Mouse (Mus musculus): ENCODE measurements around the gene Cntd1. TPM values are rescaled to one million over a fixed set of nuclear protein-coding genes. Genes with fewer than 3 reads are reported as not detected.
"Not testable (repeated sequence)": the region's sequence is repeated elsewhere in the genome, so short reads cannot be mapped to it uniquely, and the experiment has no call there.

Cntd1 gene
- polyA plus RNA-seq, 1 experiment from 2014 or later = 0.85 TPM

GRCm38 (mm10) chr11:101316501-101316917 lies 37.7 kb downstream of the Cntd1 start:
- DNase-seq = peak; percentile 65
- Histone ChIP-seq H3K27me3 (no peaks in the 10 kb centered on the region), H3K27ac (peak overlapping the region; percentile 96), H3K9ac (peak overlapping the region; percentile 99), H3K4me3 (replicated peaks) (peak overlapping the region; percentile 98), H3K4me1 (replicated peaks) (peaks cover 52% of the 10 kb centered on the region), H3K9me3 (replicated peaks) (no peaks in the 10 kb centered on the region), H3K4me2 (peak overlapping the region; percentile 72), H3K36me3 (peaks cover 41% of the 10 kb centered on the region)
- under 1% methylated on average over 17 of the region's 17 CpGs for WGBS (ENCODE audit: insufficient replicate concordance)
- peak; percentile 62 for ATAC-seq (ENCODE audit: low read depth)

GRCm38 (mm10) chr11:101323609-101324008 lies 44.8 kb downstream of the Cntd1 start:
- Histone ChIP-seq H3K4me1 (replicated peaks) (peaks cover 10% of the 10 kb centered on the region), H3K27me3 (no peaks in the 10 kb centered on the region), H3K4me2 (no peak overlapping the region), H3K9ac (no peak overlapping the region), H3K36me3 (peaks cover 88% of the 10 kb centered on the region), H3K27ac (no peak overlapping the region), H3K9me3 (replicated peaks) (no peaks in the 10 kb centered on the region), H3K4me3 (replicated peaks) (no peak overlapping the region)
- DNase-seq = peak; percentile 48
- ATAC-seq (ENCODE audit: low read depth) = peak; percentile 30; the same call in 1 of the 2 replicates
- 49% methylated on average over 4 of the region's 4 CpGs for WGBS (ENCODE audit: insufficient replicate concordance)

GRCm38 (mm10) chr11:101324763-101325162 lies 46.0 kb downstream of the Cntd1 start, which contains the start of gene Aoc2:
Gene Aoc2, plus strand, starts transcription at chr11:101325063.
- Histone ChIP-seq H3K36me3 (peaks cover 82% of the 10 kb centered on the region), H3K4me1 (replicated peaks) (no peaks in the 10 kb centered on the region), H3K9me3 (replicated peaks) (no peaks in the 10 kb centered on the region), H3K27me3 (no peaks in the 10 kb centered on the region), H3K4me3 (replicated peaks) (no peak within 1 kb of the TSS), H3K27ac (no peak within 1 kb of the TSS), H3K4me2 (no peak within 1 kb of the TSS), H3K9ac (no peak within 1 kb of the TSS)
- ATAC-seq (ENCODE audit: low read depth) = no peak
- no peak for DNase-seq
- 82% methylated on average over 5 of the region's 5 CpGs for WGBS (ENCODE audit: insufficient replicate concordance)

- not testable (repeated sequence) for H3K9ac ChIP-seq; H3K4me3 ChIP-seq (replicated peaks); H3K4me2 ChIP-seq; H3K27me3 ChIP-seq; DNase-seq; H3K9me3 ChIP-seq (replicated peaks); H3K4me1 ChIP-seq (replicated peaks); H3K27ac ChIP-seq
- WGBS (ENCODE audit: insufficient replicate concordance) = 86% methylated on average over 11 of the region's 11 CpGs
- 0 out of 2 replicates have a peak, but pooled peaks have one; percentile 11 for ATAC-seq (ENCODE audit: low read depth)
- peaks cover 78% of the 10 kb centered on the region for H3K36me3 ChIP-seq
Measured at GRCm38 (mm10) chr11:101325201-101325600, 46.4 kb downstream of the Cntd1 start.

GRCm38 (mm10) chr11:101326147-101326546 lies 47.3 kb downstream of the Cntd1 start:
- H3K27me3 ChIP-seq = no peaks in the 10 kb centered on the region
- H3K4me1 ChIP-seq (replicated peaks) = no peaks in the 10 kb centered on the region
- H3K27ac ChIP-seq = no peak overlapping the region
- no peak for ATAC-seq (ENCODE audit: low read depth)
- H3K4me2 ChIP-seq = no peak overlapping the region
- no peak overlapping the region for H3K4me3 ChIP-seq (replicated peaks)
- H3K9ac ChIP-seq = no peak overlapping the region
- H3K36me3 ChIP-seq = peaks cover 68% of the 10 kb centered on the region
- 81% methylated on average over 11 of the region's 11 CpGs for WGBS (ENCODE audit: insufficient replicate concordance)
- DNase-seq = no peak
- no peaks in the 10 kb centered on the region for H3K9me3 ChIP-seq (replicated peaks)

GRCm38 (mm10) chr11:101327311-101327710 lies 48.5 kb downstream of the Cntd1 start:
- no peak for ATAC-seq (ENCODE audit: low read depth)
- no peak overlapping the region for H3K4me2 ChIP-seq

DNA sequence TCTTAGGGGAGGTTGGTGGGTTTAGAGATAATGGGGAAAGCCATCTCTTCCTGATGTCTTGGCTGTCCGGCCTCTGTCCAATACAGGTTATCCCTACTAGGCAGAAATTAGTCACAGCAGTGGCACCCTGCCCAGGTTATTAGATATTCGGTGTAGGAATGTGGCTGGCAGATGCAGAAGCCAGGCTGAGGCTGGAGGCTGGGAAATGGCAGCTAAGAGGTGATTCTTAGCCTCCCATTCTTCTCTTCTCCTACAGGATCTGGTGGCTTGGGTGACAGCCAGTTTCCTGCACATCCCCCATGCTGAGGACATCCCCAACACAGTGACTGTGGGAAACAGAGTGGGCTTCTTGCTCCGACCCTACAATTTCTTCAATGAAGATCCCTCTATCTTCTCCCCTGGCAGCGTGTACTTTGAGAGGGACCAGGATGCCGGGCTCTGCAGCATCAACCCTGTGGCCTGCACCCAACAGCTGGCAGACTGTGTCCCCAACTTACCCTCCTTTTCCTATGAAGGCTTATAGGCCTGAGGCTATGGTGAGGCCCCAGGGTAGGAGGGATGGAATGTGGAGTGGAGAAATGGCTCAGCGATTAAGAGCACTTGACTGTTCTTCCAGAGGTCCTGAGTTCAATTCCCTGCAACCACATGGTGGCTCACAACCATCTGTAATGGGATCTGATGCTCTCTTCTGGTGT lies 50.3 kb downstream of the Cntd1 start:
- WGBS (ENCODE audit: insufficient replicate concordance) = 81% methylated on average over 6 of the region's 6 CpGs
- Histone ChIP-seq H3K9ac (no peak overlapping the region), H3K27ac (no peak overlapping the region), H3K4me2 (no peak overlapping the region), H3K9me3 (replicated peaks) (no peaks in the 10 kb centered on the region), H3K36me3 (peaks cover 39% of the 10 kb centered on the region), H3K4me1 (replicated peaks) (peaks cover 4% of the 10 kb centered on the region; the same call in 1 of the 2 replicates), H3K4me3 (replicated peaks) (no peak overlapping the region), H3K27me3 (no peaks in the 10 kb centered on the region)
- no peak for ATAC-seq (ENCODE audit: low read depth)
- DNase-seq = no peak

More at GRCm38 (mm10) chr11:101327311-101327710, 48.5 kb downstream of the Cntd1 start:
- H3K27me3 ChIP-seq = no peaks in the 10 kb centered on the region
- DNase-seq = no peak
- H3K27ac ChIP-seq = peak overlapping the region; percentile 0; the same call in 1 of the 2 replicates
- H3K36me3 ChIP-seq = peaks cover 56% of the 10 kb centered on the region
- no peaks in the 10 kb centered on the region for H3K9me3 ChIP-seq (replicated peaks)
- WGBS (ENCODE audit: insufficient replicate concordance) = 50% methylated on average over 3 of the region's 3 CpGs
- H3K4me3 ChIP-seq (replicated peaks) = no peak overlapping the region
- H3K4me1 ChIP-seq (replicated peaks) = no peaks in the 10 kb centered on the region
- no peak overlapping the region for H3K9ac ChIP-seq

DNA sequence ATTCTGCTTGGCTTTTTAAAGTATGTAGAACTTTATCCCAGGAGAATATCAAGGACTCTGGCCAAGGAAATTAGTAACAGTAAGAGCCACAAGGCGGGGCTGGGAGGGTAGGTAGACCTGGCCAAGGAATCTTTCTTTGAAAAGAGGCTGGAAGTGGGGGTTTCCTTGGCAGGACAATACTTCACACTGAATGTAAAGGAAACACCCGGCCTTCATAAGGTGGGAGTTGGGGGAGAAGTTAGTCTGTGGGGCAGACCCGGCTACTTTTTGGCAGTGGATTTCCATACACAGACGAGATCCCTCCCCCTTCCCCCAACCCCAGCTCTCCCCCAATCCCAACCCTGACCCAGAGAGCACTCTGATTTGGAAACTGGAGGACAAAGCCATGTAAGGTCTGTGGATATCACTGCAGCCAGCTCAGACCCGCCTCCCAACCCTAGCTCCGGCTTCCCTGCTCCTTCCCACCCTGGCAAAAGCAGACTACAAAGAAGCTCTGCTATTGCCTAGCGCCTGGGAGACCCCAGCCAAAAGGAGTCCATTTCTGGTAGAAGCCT lies 51.6 kb downstream of the Cntd1 start, which contains the start of gene Aoc3:
Gene Aoc3 (plus strand): TSS at position 235 of the 554 bp plus-strand sequence.
- WGBS (ENCODE audit: insufficient replicate concordance) = 68% methylated on average over 7 of the region's 7 CpGs
- H3K27ac ChIP-seq = peak within 1 kb of the TSS; percentile 19; the same call in 1 of the 2 replicates
- peaks cover 25% of the 10 kb centered on the region for H3K36me3 ChIP-seq
- peaks cover 10% of the 10 kb centered on the region for H3K4me1 ChIP-seq (replicated peaks)
- no peaks in the 10 kb centered on the region for H3K27me3 ChIP-seq
- no peaks in the 10 kb centered on the region for H3K9me3 ChIP-seq (replicated peaks)
- no peak for DNase-seq
- H3K4me2 ChIP-seq = no peak within 1 kb of the TSS
- H3K4me3 ChIP-seq (replicated peaks) = no peak within 1 kb of the TSS
- ATAC-seq (ENCODE audit: low read depth) = no peak
- no peak within 1 kb of the TSS for H3K9ac ChIP-seq

- 0 out of 2 replicates have a peak overlapping the region, but pooled peaks have one; percentile 19 for H3K27ac ChIP-seq
- 69% methylated on average over 6 of the region's 6 CpGs for whole genome bisulfite sequencing (ENCODE audit: insufficient replicate concordance)
- not testable (repeated sequence) for H3K9ac ChIP-seq
Measured at GRCm38 (mm10) chr11:101330961-101331360, 52.1 kb downstream of the Cntd1 start.

GRCm38 (mm10) chr11:101332537-101332936 lies 53.7 kb downstream of the Cntd1 start:
- DNase-seq (no peak), ATAC-seq (ENCODE audit: low read depth) (no peak)
- no peak overlapping the region for H3K4me2 ChIP-seq
- H3K27ac ChIP-seq = no peak overlapping the region
- H3K27me3 ChIP-seq = no peaks in the 10 kb centered on the region
- H3K36me3 ChIP-seq = peaks cover 12% of the 10 kb centered on the region; the same call in 1 of the 2 replicates
- H3K9me3 ChIP-seq (replicated peaks) = no peaks in the 10 kb centered on the region
- H3K9ac ChIP-seq = no peak overlapping the region
- 83% methylated on average over 3 of the region's 3 CpGs for WGBS (ENCODE audit: insufficient replicate concordance)
- peaks cover 17% of the 10 kb centered on the region for H3K4me1 ChIP-seq (replicated peaks)
- H3K4me3 ChIP-seq (replicated peaks) = no peak overlapping the region

More at GRCm38 (mm10) chr11:101330961-101331360, 52.1 kb downstream of the Cntd1 start:
- not testable (repeated sequence) for H3K4me3 ChIP-seq (replicated peaks); DNase-seq; ATAC-seq (ENCODE audit: low read depth); H3K9me3 ChIP-seq (replicated peaks); H3K4me2 ChIP-seq; H3K27me3 ChIP-seq
- Histone ChIP-seq H3K4me1 (replicated peaks) (peaks cover 10% of the 10 kb centered on the region), H3K36me3 (peaks cover 20% of the 10 kb centered on the region)

DNA sequence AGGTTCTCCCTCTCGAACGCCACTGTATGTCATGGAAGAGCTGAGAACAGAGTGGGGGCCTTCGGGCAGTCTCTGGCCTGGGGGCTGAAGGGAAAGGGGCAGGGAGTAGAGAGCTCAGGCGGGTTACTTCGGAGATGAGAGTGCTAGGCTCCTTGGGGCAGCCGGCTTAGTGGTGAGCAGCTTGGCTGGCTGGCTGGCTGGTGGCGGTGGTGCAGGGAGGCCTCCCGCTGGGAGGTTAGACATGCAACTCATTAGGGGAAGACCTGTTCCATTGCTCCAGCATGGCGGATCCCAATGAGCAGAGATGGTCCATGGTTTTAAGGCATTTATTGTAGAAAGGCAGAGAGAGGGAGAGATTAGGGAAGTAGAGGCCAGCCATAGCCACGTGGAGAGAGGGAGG lies 55.2 kb downstream of the Cntd1 start:
- Histone ChIP-seq H3K27me3 (no peaks in the 10 kb centered on the region), H3K4me3 (replicated peaks) (no peak overlapping the region), H3K36me3 (peaks cover 1% of the 10 kb centered on the region; the same call in 1 of the 2 replicates), H3K9ac (no peak overlapping the region), H3K4me1 (replicated peaks) (peaks cover 30% of the 10 kb centered on the region), H3K4me2 (no peak overlapping the region), H3K9me3 (replicated peaks) (no peaks in the 10 kb centered on the region), H3K27ac (no peak overlapping the region)
- ATAC-seq (ENCODE audit: low read depth) (no peak), DNase-seq (no peak)
- WGBS (ENCODE audit: insufficient replicate concordance) = 61% methylated on average over 10 of the region's 10 CpGs
